Mouse (Mus musculus) kidney, embryonic 15.5 days (tissue): ENCODE data around the gene Ksr1. TPM values are rescaled to one million over a fixed set of nuclear protein-coding genes. Genes with fewer than 3 reads are reported as not detected.

Experiments used
- ATAC-seq: fragments of 200-750 bp; cut with Nextera tagmentation; replicated peaks from 2 replicates; pipeline ENCODE4 v1.8.0; 2017; ENCODE audit warnings: moderate TSS enrichment; ENCODE audit not compliant: low FRiP score
- H3K27ac ChIP-seq: fragments of 300-500 bp; sonication (generic); 2 replicates; pipeline ENCODE4 v1.5.1; 2015; ENCODE audit warnings: mild to moderate bottlenecking, inconsistent platforms
- H3K27me3 ChIP-seq: fragments of 300-500 bp; sonication (generic); 2 replicates; pipeline ENCODE4 v1.6.1; 2015; ENCODE audit warnings: inconsistent platforms
- H3K36me3 ChIP-seq: fragments of 300-500 bp; sonication (generic); 2 replicates; pipeline ENCODE4 v1.6.1; 2015; ENCODE audit warnings: inconsistent platforms
- H3K4me1 ChIP-seq: fragments of 300-500 bp; sonication (generic); 2 replicates; pipeline ENCODE4 v1.6.1; 2015; ENCODE audit warnings: inconsistent platforms
- H3K4me2 ChIP-seq: fragments of 300-500 bp; sonication (generic); 2 replicates; pipeline ENCODE4 v1.6.1; 2015; ENCODE audit warnings: moderate library complexity, mild to moderate bottlenecking, inconsistent platforms
- H3K4me3 ChIP-seq: fragments of 300-500 bp; sonication (generic); replicated peaks from 2 replicates; pipeline ENCODE4 v1.5.1; 2015; ENCODE audit warnings: mild to moderate bottlenecking, inconsistent platforms
- H3K9ac ChIP-seq: fragments of 300-500 bp; sonication (generic); 2 replicates; pipeline ENCODE4 v1.6.1; 2015; ENCODE audit warnings: mild to moderate bottlenecking, inconsistent platforms
- H3K9me3 ChIP-seq: fragments of 300-500 bp; sonication (generic); replicated peaks from 2 replicates; pipeline ENCODE4 v1.6.1; 2016; ENCODE audit warnings: inconsistent platforms
- WGBS: fragments of 180-500 bp; shearing (Covaris S2); methylation state at CpG from one replicate; pipeline ENCODE4 v1.1.7; 2015; ENCODE audit warnings: mixed read lengths; 5-methylcytosine and 5-hydroxymethylcytosine counted together
- polyA plus RNA-seq: library from polyadenylated mRNA; unstranded; fragments of >200 nt; fragmentation: Nextera tagmentation; extraction: Ambion mirVana; gene quantifications from 2 replicates; pipeline ENCODE4 v1.2.1, GENCODE M21; 2015

The Ksr1 gene
- polyA plus RNA-seq, 1 experiment from 2014 or later, result 3.3 TPM

GRCm38 (mm10) chr11:79101568-79101967 lies 44.6 kb downstream of the Ksr1 start:
- ATAC-seq, result no peak
- Histone ChIP-seq H3K27ac (no peak overlapping the region), H3K36me3 (no peaks in the 10 kb centered on the region), H3K4me2 (no peak overlapping the region), H3K4me1 (peaks cover 50% of the 10 kb centered on the region), H3K27me3 (no peaks in the 10 kb centered on the region), H3K9me3 (no peaks in the 10 kb centered on the region), H3K9ac (no peak overlapping the region), H3K4me3 (no peak overlapping the region)
- WGBS, result 98% methylated on average over 6 of the region's 6 CpGs

- no peak overlapping the region for H3K4me2 ChIP-seq
- H3K4me3 ChIP-seq, result no peak overlapping the region
- H3K27me3 ChIP-seq, result no peaks in the 10 kb centered on the region
- peaks cover 62% of the 10 kb centered on the region for H3K4me1 ChIP-seq
- no peak overlapping the region for H3K9ac ChIP-seq
- H3K27ac ChIP-seq, result no peak overlapping the region
- WGBS, result 44% methylated on average over 8 of the region's 8 CpGs
- no peak for ATAC-seq
- no peaks in the 10 kb centered on the region for H3K9me3 ChIP-seq
- H3K36me3 ChIP-seq, result no peaks in the 10 kb centered on the region
These were observed 47.2 kb downstream of the Ksr1 start for GRCm38 (mm10) chr11:79099032-79099431.

GRCm38 (mm10) chr11:79097736-79098135 lies 48.5 kb downstream of the Ksr1 start:
- H3K9ac ChIP-seq, result no peak overlapping the region
- no peaks in the 10 kb centered on the region for H3K9me3 ChIP-seq
- 91% methylated on average over 7 of the region's 7 CpGs for WGBS
- H3K27me3 ChIP-seq, result no peaks in the 10 kb centered on the region
- H3K4me2 ChIP-seq, result no peak overlapping the region
- no peak overlapping the region for H3K4me3 ChIP-seq
- no peak for ATAC-seq
- no peak overlapping the region for H3K27ac ChIP-seq
- peaks cover 56% of the 10 kb centered on the region for H3K4me1 ChIP-seq
- no peaks in the 10 kb centered on the region for H3K36me3 ChIP-seq

DNA sequence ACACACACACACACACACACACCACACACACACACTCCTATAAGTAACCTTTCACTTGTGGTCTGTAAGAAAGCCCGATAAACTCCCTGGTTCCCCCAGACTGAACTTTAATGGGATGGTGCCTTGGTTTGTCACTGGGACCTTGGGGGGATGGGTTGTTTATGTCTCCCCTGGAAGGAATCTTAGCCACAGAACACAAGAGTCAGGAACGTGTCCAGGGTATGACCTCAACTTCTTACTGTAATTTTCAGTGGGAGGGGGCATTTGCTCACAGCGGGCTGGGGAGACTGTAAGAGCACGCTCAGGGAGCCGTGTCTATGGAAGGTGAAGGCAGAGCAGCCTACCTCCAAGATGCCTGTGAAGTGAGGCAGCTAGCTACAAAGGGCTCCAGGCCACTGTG lies 49.5 kb downstream of the Ksr1 start:
- H3K4me2 ChIP-seq, result no peak overlapping the region
- ATAC-seq, result no peak

GRCm38 (mm10) chr11:79095713-79096112 lies 50.5 kb downstream of the Ksr1 start:
- 48% methylated on average over 2 of the region's 2 CpGs for WGBS
- Histone ChIP-seq H3K27ac (peak overlapping the region; percentile 85), H3K4me3 (no peak overlapping the region), H3K4me2 (no peak overlapping the region), H3K9me3 (no peaks in the 10 kb centered on the region), H3K27me3 (no peaks in the 10 kb centered on the region), H3K4me1 (peaks cover 52% of the 10 kb centered on the region), H3K36me3 (no peaks in the 10 kb centered on the region), H3K9ac (no peak overlapping the region)
- no peak for ATAC-seq

More for the DNA sequence above, 49.5 kb downstream of the Ksr1 start:
- Histone ChIP-seq H3K4me1 (peaks cover 52% of the 10 kb centered on the region), H3K27ac (no peak overlapping the region), H3K27me3 (no peaks in the 10 kb centered on the region), H3K9ac (no peak overlapping the region), H3K4me3 (no peak overlapping the region), H3K36me3 (no peaks in the 10 kb centered on the region), H3K9me3 (no peaks in the 10 kb centered on the region)
- WGBS, result 60% methylated on average over 5 of the region's 5 CpGs

DNA sequence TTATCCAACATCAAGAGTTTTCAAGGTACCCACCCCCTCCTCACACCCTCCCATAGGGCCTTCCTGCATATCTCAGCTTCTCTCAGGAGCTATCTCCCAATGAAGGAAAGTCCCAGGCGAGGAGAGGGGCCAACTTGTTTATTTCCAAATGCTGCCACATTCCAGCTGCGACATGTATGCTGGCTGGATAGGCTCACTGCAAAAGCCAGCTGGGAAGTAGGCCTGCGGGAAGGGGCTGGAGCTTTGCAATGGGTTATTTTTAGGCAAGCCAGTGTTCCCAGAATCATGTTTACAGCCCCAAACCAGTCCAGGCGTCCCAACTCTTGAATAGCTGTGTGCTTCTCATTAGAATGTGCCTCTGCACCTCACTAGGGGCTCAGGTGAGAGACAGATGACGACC lies 51.5 kb downstream of the Ksr1 start:
- WGBS, result 50% methylated on average over 5 of the region's 5 CpGs

DNA sequence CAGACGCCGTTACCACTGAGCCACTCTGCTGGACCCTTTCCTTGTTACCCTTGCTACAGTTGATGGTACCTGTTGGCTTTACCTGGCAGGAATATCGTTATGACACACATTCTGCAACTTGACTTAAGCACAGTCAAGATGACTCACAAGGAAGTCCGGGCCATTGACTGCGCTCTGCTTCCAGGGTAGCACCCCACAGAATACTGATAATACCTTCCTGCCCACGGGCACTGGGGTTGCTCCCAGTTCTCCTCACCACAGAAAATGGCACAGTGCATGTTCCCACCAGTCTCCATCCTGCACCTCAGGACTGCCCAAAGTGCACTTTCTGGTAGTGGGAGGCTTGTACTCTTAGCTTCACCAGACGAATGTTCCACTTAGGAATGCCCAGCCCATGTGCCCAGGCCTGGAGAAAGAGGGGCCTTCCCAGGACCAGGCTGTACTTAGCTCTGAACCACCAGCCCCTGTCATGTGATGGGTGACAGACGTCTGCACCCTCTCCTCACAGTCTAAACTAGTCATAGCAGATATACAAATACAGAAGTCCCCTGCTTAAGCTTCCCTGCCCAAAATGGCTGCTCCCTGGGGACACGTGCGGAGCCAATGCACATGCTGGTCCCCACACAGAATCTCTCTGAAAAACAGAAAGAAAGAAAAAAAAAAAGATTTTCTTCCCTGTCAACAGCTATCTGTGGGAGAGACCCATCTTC lies 52.1 kb downstream of the Ksr1 start:
- Histone ChIP-seq H3K27ac (peak overlapping the region; percentile 85), H3K36me3 (no peaks in the 10 kb centered on the region), H3K4me3 (no peak overlapping the region), H3K9ac (no peak overlapping the region), H3K4me2 (no peak overlapping the region), H3K9me3 (no peaks in the 10 kb centered on the region), H3K4me1 (peaks cover 54% of the 10 kb centered on the region), H3K27me3 (no peaks in the 10 kb centered on the region)
- ATAC-seq, result no peak
- WGBS, result 79% methylated on average over 10 of the region's 10 CpGs

More for the DNA sequence above, 51.5 kb downstream of the Ksr1 start:
- Histone ChIP-seq H3K36me3 (no peaks in the 10 kb centered on the region), H3K4me2 (no peak overlapping the region), H3K9ac (no peak overlapping the region), H3K9me3 (no peaks in the 10 kb centered on the region), H3K4me1 (peaks cover 53% of the 10 kb centered on the region), H3K4me3 (no peak overlapping the region), H3K27ac (peak overlapping the region; percentile 85), H3K27me3 (no peaks in the 10 kb centered on the region)
- no peak for ATAC-seq

GRCm38 (mm10) chr11:79093386-79093906 lies 52.8 kb downstream of the Ksr1 start:
- peak overlapping the region; percentile 85 for H3K27ac ChIP-seq
- ATAC-seq, result no peak
- 76% methylated on average over 15 of the region's 15 CpGs for WGBS

GRCm38 (mm10) chr11:79092802-79093201 lies 53.4 kb downstream of the Ksr1 start:
- no peaks in the 10 kb centered on the region for H3K27me3 ChIP-seq
- no peak overlapping the region for H3K4me2 ChIP-seq
- no peak overlapping the region for H3K4me3 ChIP-seq
- no peak for ATAC-seq
- H3K4me1 ChIP-seq, result peaks cover 54% of the 10 kb centered on the region
- no peak overlapping the region for H3K27ac ChIP-seq
- H3K9me3 ChIP-seq, result no peaks in the 10 kb centered on the region
- no peaks in the 10 kb centered on the region for H3K36me3 ChIP-seq
- WGBS, result 64% methylated on average over 7 of the region's 7 CpGs
- H3K9ac ChIP-seq, result no peak overlapping the region

More at GRCm38 (mm10) chr11:79093386-79093906, 52.8 kb downstream of the Ksr1 start:
- H3K4me3 ChIP-seq, result no peak overlapping the region
- H3K4me1 ChIP-seq, result peaks cover 51% of the 10 kb centered on the region
- no peaks in the 10 kb centered on the region for H3K27me3 ChIP-seq
- no peak overlapping the region for H3K4me2 ChIP-seq
- no peaks in the 10 kb centered on the region for H3K36me3 ChIP-seq
- H3K9me3 ChIP-seq, result no peaks in the 10 kb centered on the region
- no peak overlapping the region for H3K9ac ChIP-seq

DNA sequence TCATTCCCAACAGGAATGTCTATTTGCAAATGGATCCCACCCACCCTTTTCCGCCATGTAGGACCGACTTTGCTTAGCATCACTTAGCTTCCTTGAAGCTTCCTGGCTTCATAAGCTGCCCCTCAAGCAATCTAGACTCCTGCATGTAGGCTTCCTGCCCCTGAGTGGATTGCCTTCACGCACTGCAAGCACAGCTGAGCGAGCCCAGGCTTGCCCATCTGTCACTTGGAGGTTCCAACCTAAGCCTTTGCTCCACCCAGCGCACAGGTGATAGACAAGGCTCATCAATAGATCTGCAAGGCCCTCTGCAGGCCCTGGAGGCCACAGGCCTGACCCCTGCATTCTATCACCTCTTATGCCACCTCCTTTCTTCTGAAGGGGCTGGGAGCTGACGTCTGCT lies 54.0 kb downstream of the Ksr1 start:
- Histone ChIP-seq H3K4me2 (no peak overlapping the region), H3K27me3 (no peaks in the 10 kb centered on the region), H3K27ac (no peak overlapping the region), H3K4me1 (peaks cover 55% of the 10 kb centered on the region), H3K9me3 (no peaks in the 10 kb centered on the region), H3K36me3 (no peaks in the 10 kb centered on the region), H3K4me3 (no peak overlapping the region), H3K9ac (no peak overlapping the region)
- no peak for ATAC-seq
- 89% methylated on average over 6 of the region's 6 CpGs for WGBS

- no peaks in the 10 kb centered on the region for H3K36me3 ChIP-seq
- no peak for ATAC-seq
- H3K4me1 ChIP-seq, result peaks cover 35% of the 10 kb centered on the region
- H3K27me3 ChIP-seq, result no peaks in the 10 kb centered on the region
- H3K4me3 ChIP-seq, result no peak overlapping the region
- no peak overlapping the region for H3K9ac ChIP-seq
- H3K27ac ChIP-seq, result no peak overlapping the region
- WGBS, result 64% methylated on average over 1 of the region's 1 CpGs
- no peaks in the 10 kb centered on the region for H3K9me3 ChIP-seq
- H3K4me2 ChIP-seq, result no peak overlapping the region
These were observed 56.5 kb downstream of the Ksr1 start for GRCm38 (mm10) chr11:79089756-79090155.

- Histone ChIP-seq H3K27me3 (no peaks in the 10 kb centered on the region), H3K4me1 (peaks cover 27% of the 10 kb centered on the region), H3K4me2 (no peak overlapping the region), H3K36me3 (no peaks in the 10 kb centered on the region), H3K9ac (no peak overlapping the region), H3K27ac (no peak overlapping the region), H3K9me3 (no peaks in the 10 kb centered on the region), H3K4me3 (no peak overlapping the region)
- WGBS, result 60% methylated on average over 5 of the region's 5 CpGs
- ATAC-seq, result no peak
These were observed 57.2 kb downstream of the Ksr1 start for GRCm38 (mm10) chr11:79089027-79089426.
